Mouse (Mus musculus): ENCODE results near the gene Dr1. TPM values are rescaled to one million over a fixed set of nuclear protein-coding genes. Genes with fewer than 3 reads are reported as not detected.
"Not testable (repeated sequence)": the region's sequence is repeated elsewhere in the genome, so short reads cannot be mapped to it uniquely, and the experiment has no call there.

The Dr1 gene
- polyA plus RNA-seq (2015; fragmentation: Nextera tagmentation; extraction: Ambion mirVana) = 42.7 and 44.7 TPM in 2 replicates

GRCm38 (mm10) chr5:108268127-108269062 lies at the start of gene Dr1:
Gene Dr1 (plus strand): TSS chr5:108268897.
- no peaks in the 10 kb centered on the region for H3K9me3 ChIP-seq
- H3K4me2 ChIP-seq = peak within 1 kb of the TSS; percentile 76
- H3K27me3 ChIP-seq = no peaks in the 10 kb centered on the region
- H3K27ac ChIP-seq = peak within 1 kb of the TSS; percentile 95
- peaks cover 16% of the 10 kb centered on the region for H3K4me1 ChIP-seq
- peak within 1 kb of the TSS; percentile 90 for H3K4me3 ChIP-seq
- peak within 1 kb of the TSS; percentile 95 for H3K9ac ChIP-seq
- H3K36me3 ChIP-seq = 0 out of 2 replicates have a peak, but pooled peaks cover 5% of the 10 kb centered on the region
- peak; percentile 97 for ATAC-seq (ENCODE audit: borderline replicate concordance, extremely low read depth, low FRiP score, low TSS enrichment)
- 2% methylated on average over 55 of the region's 55 CpGs for WGBS

DNA sequence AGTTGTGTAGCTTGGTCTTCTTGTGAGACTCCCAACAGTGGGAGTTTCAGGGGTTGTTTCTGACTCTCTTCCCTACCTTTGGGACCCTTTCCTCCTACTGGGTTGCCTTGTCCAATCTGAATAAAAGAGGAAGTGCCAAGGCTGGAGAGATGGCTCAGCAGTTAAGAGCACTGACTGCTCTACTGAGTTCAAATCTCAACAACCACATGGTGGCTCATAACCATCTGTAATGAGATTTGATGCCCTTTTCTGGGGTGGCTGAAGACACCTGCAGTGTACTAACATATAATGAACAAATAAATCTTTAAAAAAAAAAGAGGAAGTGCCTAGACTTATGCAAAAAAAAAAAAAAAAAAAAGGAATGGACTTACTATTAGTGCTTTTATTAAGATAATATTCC lies 44.6 kb upstream of the Dr1 start:
- H3K4me3 ChIP-seq = no peak overlapping the region
- no peak overlapping the region for H3K9ac ChIP-seq
- ATAC-seq (ENCODE audit: borderline replicate concordance, extremely low read depth, low FRiP score, low TSS enrichment) = no peak
- H3K27me3 ChIP-seq = no peaks in the 10 kb centered on the region
- H3K9me3 ChIP-seq = no peaks in the 10 kb centered on the region
- H3K4me2 ChIP-seq = no peak overlapping the region
- no peak overlapping the region for H3K27ac ChIP-seq
- H3K4me1 ChIP-seq = no peaks in the 10 kb centered on the region
- no peaks in the 10 kb centered on the region for H3K36me3 ChIP-seq

GRCm38 (mm10) chr5:108226159-108226558 lies 42.5 kb upstream of the Dr1 start:
- Histone ChIP-seq H3K4me2 (no peak overlapping the region), H3K36me3 (no peaks in the 10 kb centered on the region), H3K27ac (no peak overlapping the region), H3K9me3 (no peaks in the 10 kb centered on the region), H3K9ac (no peak overlapping the region), H3K4me1 (no peaks in the 10 kb centered on the region), H3K4me3 (no peak overlapping the region), H3K27me3 (no peaks in the 10 kb centered on the region)
- no peak for ATAC-seq (ENCODE audit: borderline replicate concordance, extremely low read depth, low FRiP score, low TSS enrichment)

DNA sequence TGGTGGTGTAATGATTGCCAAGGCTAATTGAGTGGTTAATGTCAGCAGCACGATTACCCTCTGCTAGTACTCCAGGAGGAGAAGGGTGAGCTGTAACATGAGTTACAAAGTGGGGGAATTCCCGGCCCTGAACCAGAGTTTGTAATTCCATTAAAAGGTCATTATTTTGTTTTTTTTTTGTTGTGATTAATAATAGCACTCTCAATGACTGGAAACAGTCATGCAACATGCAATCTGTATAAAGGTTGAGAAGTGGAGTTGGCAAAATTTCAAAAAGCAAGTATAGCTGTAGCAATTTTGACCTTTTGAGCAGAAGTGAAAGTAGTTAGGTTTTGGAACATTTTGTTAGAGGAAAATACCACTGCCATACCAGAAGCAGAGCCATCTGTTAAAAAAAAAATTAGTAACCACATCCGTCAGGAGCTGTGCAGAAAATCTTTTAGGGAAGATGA lies 22.4 kb upstream of the Dr1 start:
- no peaks in the 10 kb centered on the region for H3K27me3 ChIP-seq
- 41% methylated on average over 3 of the region's 3 CpGs for WGBS
- ATAC-seq (ENCODE audit: borderline replicate concordance, extremely low read depth, low FRiP score, low TSS enrichment) = no peak
- no peak overlapping the region for H3K9ac ChIP-seq
- no peak overlapping the region for H3K27ac ChIP-seq
- H3K4me1 ChIP-seq = no peaks in the 10 kb centered on the region
- H3K9me3 ChIP-seq = no peaks in the 10 kb centered on the region
- no peak overlapping the region for H3K4me2 ChIP-seq
- H3K4me3 ChIP-seq = no peak overlapping the region
- H3K36me3 ChIP-seq = no peaks in the 10 kb centered on the region

GRCm38 (mm10) chr5:108250033-108250432 lies 18.7 kb upstream of the Dr1 start:
- no peak overlapping the region for H3K4me2 ChIP-seq
- no peaks in the 10 kb centered on the region for H3K27me3 ChIP-seq
- whole genome bisulfite sequencing = 41% methylated on average over 2 of the region's 2 CpGs
- H3K36me3 ChIP-seq = no peaks in the 10 kb centered on the region
- H3K27ac ChIP-seq = no peak overlapping the region
- no peaks in the 10 kb centered on the region for H3K4me1 ChIP-seq
- no peak overlapping the region for H3K4me3 ChIP-seq
- ATAC-seq (ENCODE audit: borderline replicate concordance, extremely low read depth, low FRiP score, low TSS enrichment) = no peak
- no peak overlapping the region for H3K9ac ChIP-seq
- H3K9me3 ChIP-seq = no peaks in the 10 kb centered on the region

DNA sequence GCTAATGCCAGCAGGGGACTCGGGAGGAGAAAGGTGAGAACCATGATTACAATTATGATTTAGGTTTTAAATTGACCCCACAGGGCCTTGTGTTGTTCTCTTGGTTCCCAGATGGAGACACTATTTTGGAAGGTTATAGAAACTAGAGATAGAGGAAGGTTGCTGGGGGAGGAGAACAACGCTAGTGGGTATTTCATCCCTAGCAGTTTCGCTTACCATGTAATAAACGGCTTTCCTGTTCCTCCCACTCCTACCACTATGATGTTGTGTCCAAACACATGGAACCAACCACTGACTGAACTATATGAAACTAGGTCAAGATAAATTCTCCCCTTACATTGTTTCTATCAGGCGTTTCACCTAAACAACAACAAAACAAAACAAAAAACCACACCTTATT lies 13.4 kb upstream of the Dr1 start:
- Histone ChIP-seq H3K4me1 (no peaks in the 10 kb centered on the region), H3K36me3 (no peaks in the 10 kb centered on the region), H3K27me3 (no peaks in the 10 kb centered on the region), H3K9me3 (no peaks in the 10 kb centered on the region), H3K4me2 (no peak overlapping the region), H3K9ac (no peak overlapping the region), H3K27ac (no peak overlapping the region), H3K4me3 (no peak overlapping the region)
- 73% methylated on average over 5 of the region's 5 CpGs for WGBS
- no peak for ATAC-seq (ENCODE audit: borderline replicate concordance, extremely low read depth, low FRiP score, low TSS enrichment)

- Histone ChIP-seq H3K9ac (no peak overlapping the region), H3K27me3 (no peaks in the 10 kb centered on the region), H3K27ac (no peak overlapping the region), H3K4me1 (0 out of 2 replicates have a peak, but pooled peaks cover under 1% of the 10 kb centered on the region), H3K9me3 (no peaks in the 10 kb centered on the region), H3K4me2 (no peak overlapping the region), H3K4me3 (no peak overlapping the region), H3K36me3 (no peaks in the 10 kb centered on the region)
- WGBS = 27% methylated on average over 4 of the region's 4 CpGs
- ATAC-seq (ENCODE audit: borderline replicate concordance, extremely low read depth, low FRiP score, low TSS enrichment) = no peak
Observed at GRCm38 (mm10) chr5:108262722-108263121, 6.0 kb upstream of the Dr1 start.

DNA sequence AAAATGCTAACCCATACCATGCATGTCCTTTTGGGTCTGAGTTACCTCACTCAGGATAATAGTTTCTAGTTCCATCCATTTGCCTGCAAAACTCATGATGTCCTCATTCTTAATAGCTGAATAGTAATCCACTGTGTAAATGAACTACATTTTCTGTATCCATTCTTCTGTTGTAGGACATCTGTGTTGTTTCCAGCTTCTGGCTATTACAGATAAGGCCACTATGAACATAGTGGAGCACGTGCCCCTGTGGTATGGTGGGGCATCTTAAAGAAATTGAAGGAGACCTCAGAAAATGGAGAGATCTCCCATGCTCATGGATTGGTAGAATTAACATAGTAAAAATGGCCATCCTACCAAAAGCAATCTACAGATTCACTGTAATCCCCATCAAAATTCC lies 4.9 kb upstream of the Dr1 start:
- not testable (repeated sequence) for H3K4me2 ChIP-seq; ATAC-seq (ENCODE audit: borderline replicate concordance, extremely low read depth, low FRiP score, low TSS enrichment); H3K9ac ChIP-seq; H3K4me3 ChIP-seq; H3K36me3 ChIP-seq; H3K9me3 ChIP-seq; H3K4me1 ChIP-seq; H3K27me3 ChIP-seq; H3K27ac ChIP-seq
- 60% methylated on average over 1 of the region's 1 CpGs for WGBS

DNA sequence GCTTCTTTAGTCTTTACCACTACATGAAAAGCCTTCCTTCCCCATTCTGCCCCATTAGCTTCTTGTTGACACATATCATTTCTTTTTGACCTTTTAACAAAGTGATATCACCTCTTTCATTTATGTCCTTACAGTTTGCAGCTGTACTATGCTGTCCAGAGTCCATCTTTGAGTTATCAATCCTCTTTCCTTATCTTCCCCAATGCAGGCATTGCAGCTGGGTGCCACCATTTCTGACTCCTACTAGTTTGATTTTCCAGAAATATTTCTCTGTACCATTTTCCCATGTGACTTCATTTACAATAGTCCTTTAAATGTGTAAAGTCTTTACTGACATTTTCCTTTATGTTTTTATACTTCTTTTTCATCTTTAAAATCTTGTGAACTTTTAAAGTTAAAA lies 1.7 kb upstream of the Dr1 start:
- no peak overlapping the region for H3K27ac ChIP-seq
- H3K27me3 ChIP-seq = no peaks in the 10 kb centered on the region
- no peak overlapping the region for H3K9ac ChIP-seq
- no peaks in the 10 kb centered on the region for H3K36me3 ChIP-seq
- H3K4me1 ChIP-seq = peaks cover 16% of the 10 kb centered on the region
- ATAC-seq (ENCODE audit: borderline replicate concordance, extremely low read depth, low FRiP score, low TSS enrichment) = no peak
- H3K4me2 ChIP-seq = no peak overlapping the region
- H3K4me3 ChIP-seq = no peak overlapping the region
- no peaks in the 10 kb centered on the region for H3K9me3 ChIP-seq

- ATAC-seq (ENCODE audit: borderline replicate concordance, extremely low read depth, low FRiP score, low TSS enrichment) = peak; percentile 66
- WGBS = under 1% methylated on average over 41 of the region's 44 CpGs
Observed at GRCm38 (mm10) chr5:108269063-108269810, 540 bp downstream of the Dr1 start.

DNA sequence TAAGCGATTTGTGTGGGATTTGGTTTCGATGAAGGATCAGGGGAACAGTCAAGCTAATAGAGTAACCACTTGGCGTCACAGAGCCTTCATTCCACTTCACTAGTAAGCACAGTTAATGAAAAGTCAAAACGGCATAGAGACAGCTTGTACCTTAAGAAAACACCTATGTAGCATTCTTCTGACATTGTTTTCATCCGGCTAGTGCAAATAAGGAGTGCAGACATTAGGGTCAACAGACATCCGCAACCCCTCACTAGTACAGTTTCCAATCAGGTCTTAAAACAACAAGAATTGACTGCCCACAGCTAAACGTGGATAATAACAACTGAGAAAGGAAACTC lies 1.1 kb downstream of the Dr1 start:
- H3K27ac ChIP-seq = 0 out of 2 replicates have a peak overlapping the region, but pooled peaks have one; percentile 95
- no peak for ATAC-seq (ENCODE audit: borderline replicate concordance, extremely low read depth, low FRiP score, low TSS enrichment)
- peak overlapping the region; percentile 90 for H3K4me3 ChIP-seq
- no peaks in the 10 kb centered on the region for H3K27me3 ChIP-seq
- peak overlapping the region; percentile 76 for H3K4me2 ChIP-seq
- H3K36me3 ChIP-seq = peaks cover 5% of the 10 kb centered on the region; the same call in 1 of the 2 replicates
- peaks cover 16% of the 10 kb centered on the region for H3K4me1 ChIP-seq
- peak overlapping the region; percentile 95 for H3K9ac ChIP-seq
- H3K9me3 ChIP-seq = no peaks in the 10 kb centered on the region
- WGBS = 4% methylated on average over 7 of the region's 7 CpGs

More at GRCm38 (mm10) chr5:108269063-108269810, 540 bp downstream of the Dr1 start:
- peaks cover 16% of the 10 kb centered on the region for H3K4me1 ChIP-seq
- H3K36me3 ChIP-seq = peaks cover 5% of the 10 kb centered on the region; the same call in 1 of the 2 replicates
- H3K4me3 ChIP-seq = peak overlapping the region; percentile 90
- peak overlapping the region; percentile 95 for H3K9ac ChIP-seq
- H3K27ac ChIP-seq = peak overlapping the region; percentile 95
- no peaks in the 10 kb centered on the region for H3K9me3 ChIP-seq
- no peaks in the 10 kb centered on the region for H3K27me3 ChIP-seq
- peak overlapping the region; percentile 76 for H3K4me2 ChIP-seq

DNA sequence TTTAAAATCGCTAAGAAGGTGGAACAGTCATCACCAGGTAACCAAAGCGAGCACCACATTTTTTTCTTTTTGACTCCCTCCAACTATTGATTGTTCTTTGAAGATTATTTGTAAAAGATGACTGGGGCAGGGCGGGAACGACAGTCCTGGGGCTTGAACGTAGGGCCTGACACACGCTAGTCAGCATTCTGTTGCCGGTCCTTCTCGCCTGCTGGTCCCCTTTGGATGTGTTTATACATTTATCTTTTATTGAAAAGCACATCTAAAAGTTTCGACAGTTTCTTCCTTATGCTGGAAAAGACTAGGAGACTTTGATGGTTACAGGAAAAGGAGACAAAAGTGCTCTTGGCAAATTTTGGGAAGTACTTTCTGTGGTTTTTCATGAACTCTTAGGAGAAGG lies 1.7 kb downstream of the Dr1 start:
- H3K4me1 ChIP-seq = peaks cover 16% of the 10 kb centered on the region
- H3K4me3 ChIP-seq = peak overlapping the region; percentile 90
- ATAC-seq (ENCODE audit: borderline replicate concordance, extremely low read depth, low FRiP score, low TSS enrichment) = no peak
- H3K9ac ChIP-seq = peak overlapping the region; percentile 95
- peaks cover 5% of the 10 kb centered on the region; the same call in 1 of the 2 replicates for H3K36me3 ChIP-seq
- 17% methylated on average over 9 of the region's 9 CpGs for WGBS
- H3K27ac ChIP-seq = no peak overlapping the region
- H3K4me2 ChIP-seq = peak overlapping the region; percentile 76
- no peaks in the 10 kb centered on the region for H3K9me3 ChIP-seq
- no peaks in the 10 kb centered on the region for H3K27me3 ChIP-seq

Data from lung, embryonic 15.5 days (tissue).